Mouse (Mus musculus): ENCODE results near the gene Siah1a.

Siah1a gene

GRCm38 (mm10) chr8:86744313-86745220 is 1.2 kb downstream of the Siah1a start:
- DNase-seq (ENCODE audit: low spot score in 2 of 2) = no peak

- DNase-seq (ENCODE audit: low spot score in 2 of 2) = no peak
Measured at GRCm38 (mm10) chr8:86742605-86743345, 3.0 kb downstream of the Siah1a start.

- no peak for DNase-seq (ENCODE audit: low spot score in 2 of 2)
Measured at GRCm38 (mm10) chr8:86741627-86742026, 4.1 kb downstream of the Siah1a start.

- no peak for DNase-seq (ENCODE audit: low spot score in 2 of 2)
Measured at GRCm38 (mm10) chr8:86740899-86741298, 4.8 kb downstream of the Siah1a start.

DNA sequence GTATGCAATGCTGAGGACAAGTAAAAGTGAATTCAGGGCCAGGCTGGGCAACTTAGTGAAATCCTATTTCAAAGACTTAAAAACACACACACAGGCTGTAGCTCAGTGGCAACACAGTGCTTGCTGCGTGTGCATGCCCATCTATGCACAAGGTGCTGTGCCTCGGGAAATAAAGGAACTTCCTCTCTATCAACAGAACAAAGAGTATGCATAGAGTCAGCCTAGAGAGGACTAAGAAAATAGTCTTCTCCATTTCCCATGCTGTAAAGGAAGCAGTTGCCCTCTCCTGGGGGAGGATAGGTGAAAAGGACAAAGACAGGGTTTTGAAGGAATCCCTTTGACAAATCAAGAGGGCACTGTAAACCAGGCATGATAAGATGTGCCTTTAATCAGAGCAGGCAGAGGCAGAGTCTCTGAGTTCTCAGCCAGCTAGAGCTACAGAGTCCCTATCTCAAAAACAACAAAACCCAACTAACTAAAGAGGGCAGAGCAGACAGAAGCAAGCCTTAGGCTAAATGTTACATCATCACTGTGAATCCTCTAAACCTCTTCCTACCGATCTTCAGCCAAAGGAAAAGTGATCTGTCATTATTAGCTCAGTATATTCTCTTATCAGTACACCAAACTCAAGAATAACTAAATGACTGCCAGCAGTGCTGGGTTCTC is 10.2 kb downstream of the Siah1a start:
- DNase-seq (ENCODE audit: low spot score in 2 of 2) = no peak

DNA sequence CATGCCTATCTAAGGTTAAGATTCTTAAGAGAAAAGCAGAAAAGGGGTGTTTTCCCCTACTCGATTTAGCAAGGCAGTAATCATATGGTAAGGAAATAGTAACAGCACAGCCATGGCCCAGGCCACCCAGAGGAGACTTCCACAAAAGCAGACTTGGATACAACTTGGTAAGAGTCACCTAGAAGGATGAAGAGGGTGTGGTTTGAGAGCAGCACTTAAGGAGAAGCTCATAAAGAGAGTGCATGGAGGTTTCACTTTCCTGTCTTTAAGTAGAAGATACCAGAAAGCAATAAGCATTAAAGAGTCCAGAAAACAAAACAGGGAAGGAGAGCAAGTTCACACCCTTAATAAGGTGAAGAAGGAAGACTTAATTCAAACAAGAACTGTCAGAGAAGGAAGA is 10.8 kb downstream of the Siah1a start:
- no peak for DNase-seq (ENCODE audit: low spot score in 2 of 2)

DNA sequence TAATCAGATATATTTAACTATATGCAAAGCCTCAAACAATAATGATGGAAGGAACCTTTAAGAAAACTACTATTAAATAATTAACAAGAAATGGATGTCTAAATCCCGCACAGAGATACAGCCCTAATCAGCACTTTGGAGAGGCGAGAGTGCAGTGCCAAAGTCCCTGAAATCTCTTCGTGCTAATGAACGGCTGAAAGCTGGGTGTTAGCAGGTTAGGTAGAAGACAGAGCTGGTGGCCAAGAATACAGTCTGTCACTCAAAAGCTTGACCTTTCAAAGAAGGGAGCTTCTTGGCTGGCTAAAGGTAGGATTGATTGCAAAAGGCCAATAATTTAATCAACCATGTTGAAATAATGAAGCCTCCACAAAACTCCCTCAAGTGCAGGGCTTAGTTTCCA is 11.6 kb downstream of the Siah1a start:
- DNase-seq (ENCODE audit: low spot score in 2 of 2) = no peak

DNA sequence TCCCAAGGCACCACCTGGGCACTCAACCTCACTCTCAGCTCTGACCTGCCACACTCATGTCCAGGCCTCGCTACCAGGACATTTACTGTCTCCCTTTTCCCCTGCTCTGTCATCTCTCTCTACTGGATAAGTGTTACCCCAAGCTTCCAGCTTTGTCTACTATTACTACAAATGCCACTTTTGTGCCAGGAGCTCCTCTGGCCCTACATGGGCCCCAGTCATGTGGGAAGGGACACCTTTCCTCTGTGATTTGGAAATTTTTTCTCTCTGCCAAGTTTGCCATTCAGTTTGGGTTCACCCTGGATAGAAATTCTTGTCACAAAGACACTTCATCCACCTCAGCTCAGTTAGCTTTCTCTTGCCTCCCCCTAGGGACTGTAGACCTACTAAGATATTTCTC is 14.9 kb downstream of the Siah1a start:
- DNase-seq (ENCODE audit: low spot score in 2 of 2) = no peak

DNA sequence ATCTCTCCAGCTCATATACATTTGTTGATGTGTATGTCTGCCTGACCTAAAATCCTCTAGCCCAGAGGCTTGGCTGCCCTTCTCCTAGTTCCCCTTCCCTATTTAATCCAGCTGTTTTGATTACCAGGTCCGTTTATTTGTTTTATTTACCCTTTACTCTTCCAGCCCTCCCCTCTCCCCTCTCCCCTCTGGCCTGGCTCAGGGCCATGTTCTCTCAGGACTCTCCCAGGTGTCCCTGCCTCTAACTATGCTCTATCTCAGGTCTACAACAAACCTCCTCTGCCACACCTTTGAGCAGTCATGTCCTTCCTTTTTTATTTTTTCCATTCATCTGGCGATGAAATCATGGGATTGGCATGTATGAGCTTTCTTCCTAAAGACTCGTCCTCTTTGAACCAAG is 15.4 kb downstream of the Siah1a start:
- DNase-seq (ENCODE audit: low spot score in 2 of 2) = no peak

DNA sequence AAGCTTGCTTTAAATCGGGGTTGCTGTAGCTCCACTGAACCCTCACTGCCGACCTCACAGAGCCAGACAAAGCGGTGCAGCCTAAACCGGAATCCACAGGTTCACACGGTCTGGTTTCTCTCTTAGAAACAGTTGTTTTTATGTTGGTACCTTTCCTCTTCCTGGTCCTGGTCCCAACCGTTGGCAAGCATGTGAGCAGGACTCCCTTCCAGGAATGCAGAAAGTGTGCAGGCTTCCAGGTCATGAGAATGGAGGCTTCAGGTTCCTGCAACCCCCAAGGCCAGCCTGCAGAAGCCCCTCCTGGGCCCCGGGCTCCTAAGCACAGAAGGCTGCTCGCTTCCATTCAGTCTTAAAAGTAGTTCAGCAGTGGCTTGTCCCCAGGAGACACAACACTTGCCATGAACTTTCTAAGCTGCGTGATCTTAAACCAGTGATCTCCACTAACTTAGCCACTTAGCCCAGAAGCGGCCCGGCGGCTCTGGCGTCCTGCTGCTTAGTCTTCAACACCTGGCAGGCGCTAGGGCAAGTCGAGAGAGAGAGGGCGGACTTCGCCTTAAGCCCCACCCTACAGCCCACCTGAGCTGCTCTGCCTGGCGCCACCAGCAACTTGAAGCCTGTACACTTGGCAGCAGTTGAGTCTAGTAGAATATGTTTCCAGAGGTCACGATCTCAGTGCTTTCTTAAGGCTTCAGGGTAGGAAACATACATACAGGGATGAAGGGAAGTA is 17.3 kb downstream of the Siah1a start:
- DNase-seq (ENCODE audit: low spot score in 2 of 2) = no peak

DNA sequence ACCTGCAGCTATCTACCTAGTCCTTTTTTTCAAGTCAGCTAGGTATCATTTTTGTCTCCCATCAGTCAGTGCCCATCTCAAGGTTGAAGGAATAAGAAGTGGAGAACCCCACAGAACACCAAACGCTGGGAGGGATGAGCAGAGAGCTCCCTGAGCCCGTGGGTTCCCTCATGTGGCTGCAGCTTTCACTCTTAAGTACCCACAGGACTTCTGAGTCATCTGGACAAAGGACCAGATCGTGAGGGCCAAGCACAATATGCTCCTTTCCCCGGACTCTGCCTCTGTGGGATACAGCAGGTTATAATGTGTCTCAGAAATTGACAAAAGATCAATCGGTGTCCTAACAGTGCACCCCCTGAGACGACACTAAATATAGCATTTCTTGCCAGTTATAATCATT is 18.8 kb downstream of the Siah1a start:
- no peak for DNase-seq (ENCODE audit: low spot score in 2 of 2)

DNA sequence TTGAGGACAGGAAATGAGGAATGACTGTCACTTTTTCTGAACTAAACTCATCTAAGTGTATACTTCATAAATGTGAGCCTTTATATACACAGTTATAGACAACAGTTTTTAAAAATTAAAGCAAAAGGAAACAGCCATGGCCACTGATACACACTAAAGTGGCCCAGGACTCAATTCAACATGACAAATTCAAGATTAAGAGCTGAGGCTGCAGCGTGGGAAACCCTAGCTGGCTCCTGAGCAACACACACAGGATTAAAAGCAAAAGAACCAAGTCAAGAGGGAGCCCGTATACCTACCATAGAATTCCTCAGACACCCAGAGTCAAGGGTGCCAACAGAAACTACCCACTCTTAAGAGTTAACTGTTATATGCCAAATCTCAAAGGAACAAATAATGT is 24.2 kb downstream of the Siah1a start:
- DNase-seq (ENCODE audit: low spot score in 2 of 2) = no peak

DNA sequence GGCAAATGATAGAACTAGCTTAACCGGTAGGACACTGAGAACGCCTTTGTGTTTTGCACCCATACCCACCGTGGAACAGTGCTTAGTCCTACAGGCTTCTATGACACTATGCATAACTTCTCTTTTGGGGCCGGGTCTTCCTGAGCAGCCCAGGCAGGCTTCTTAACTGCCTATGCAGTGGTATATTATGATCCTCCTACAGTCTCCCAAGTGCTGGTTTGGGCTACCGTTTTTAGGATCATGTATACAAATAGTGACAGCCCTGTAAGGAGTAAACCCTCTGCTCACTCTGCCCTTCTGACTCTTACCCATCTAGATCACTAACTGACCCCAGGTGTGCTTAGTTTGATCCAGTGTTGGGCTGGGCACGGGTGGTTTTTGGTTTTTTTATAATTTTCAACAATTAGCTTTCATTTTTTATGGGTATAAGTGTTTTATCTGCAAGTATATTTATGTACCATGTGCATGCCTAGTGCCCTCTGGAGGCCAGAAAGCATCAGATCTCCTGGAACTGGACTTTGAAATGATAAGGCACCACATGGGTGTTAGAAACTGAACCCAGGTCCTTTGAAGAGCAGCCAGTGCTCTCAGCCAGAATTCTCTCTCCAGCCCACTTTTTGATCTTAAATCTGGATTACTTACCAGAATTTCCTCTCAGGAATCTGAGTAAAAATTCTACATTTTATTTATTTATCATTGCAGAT is 24.8 kb downstream of the Siah1a start:
- DNase-seq (ENCODE audit: low spot score in 2 of 2) = no peak

- DNase-seq (ENCODE audit: low spot score in 2 of 2) = no peak
Measured at GRCm38 (mm10) chr8:86719368-86719767, 26.4 kb downstream of the Siah1a start.

DNA sequence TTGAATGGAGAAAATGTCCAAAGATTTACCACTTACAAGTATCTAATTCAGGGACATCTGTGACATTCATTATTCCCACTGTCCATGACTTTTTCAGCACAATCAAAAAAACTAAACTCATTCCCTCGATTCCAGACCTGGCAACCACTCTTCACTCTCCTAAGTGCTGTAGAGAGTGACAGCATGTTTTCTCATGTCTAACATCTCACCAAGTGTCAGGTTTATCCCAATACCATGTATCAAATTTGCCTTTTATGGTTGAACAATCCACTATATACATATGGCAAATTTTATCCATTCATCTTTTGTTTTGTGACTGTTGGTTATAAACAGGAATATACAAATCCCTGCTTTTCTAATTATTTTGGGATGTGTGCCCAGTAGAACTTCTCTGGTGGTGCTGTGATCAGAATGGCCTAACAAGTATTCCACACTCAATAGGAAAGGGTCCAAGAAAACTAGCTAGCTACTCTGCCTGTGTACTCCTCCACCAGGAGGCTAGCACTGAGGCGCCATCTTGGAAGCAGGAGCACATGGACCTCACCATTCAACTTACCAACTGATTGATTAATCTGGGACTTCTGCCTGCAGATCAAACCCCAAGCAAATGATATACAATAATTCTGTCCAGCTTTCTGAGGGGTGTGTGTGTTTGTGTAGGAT is 27.3 kb downstream of the Siah1a start:
- no peak for DNase-seq (ENCODE audit: low spot score in 2 of 2)

DNA sequence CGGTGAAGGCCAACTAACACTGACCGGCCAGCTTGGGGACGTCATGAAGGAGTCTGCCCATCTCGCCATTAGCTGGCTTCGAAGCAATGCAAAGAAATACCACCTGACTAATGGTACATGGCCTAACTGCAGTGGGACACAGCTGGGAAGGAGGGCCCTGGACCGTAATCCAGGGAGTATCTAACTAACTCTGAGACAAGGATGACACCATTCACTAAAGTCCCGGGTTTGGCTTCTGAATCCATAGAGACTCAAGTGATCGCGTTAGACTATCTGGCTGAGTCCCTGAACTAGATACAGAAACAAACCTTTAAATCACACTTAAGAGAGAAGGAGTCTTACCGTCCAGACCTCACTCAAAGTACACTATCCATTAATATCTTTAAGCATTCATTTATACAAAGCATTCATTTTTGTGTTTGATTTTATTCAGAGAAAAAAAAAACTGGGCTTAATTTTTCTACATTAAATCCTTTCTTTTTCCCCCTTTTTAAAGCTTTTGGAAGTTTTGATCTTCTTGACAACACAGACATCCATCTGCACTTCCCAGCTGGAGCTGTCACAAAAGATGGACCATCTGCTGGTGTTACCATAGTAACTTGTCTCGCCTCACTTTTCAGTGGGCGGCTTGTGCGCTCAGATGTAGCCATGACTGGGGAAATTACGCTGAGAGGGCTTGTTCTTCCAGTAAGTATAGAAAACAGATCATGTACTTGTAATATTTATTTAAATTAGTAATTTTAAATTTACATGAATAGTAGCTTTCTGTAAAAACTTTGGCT is 32.1 kb downstream of the Siah1a start:
- DNase-seq (ENCODE audit: low spot score in 2 of 2) = no peak

DNA sequence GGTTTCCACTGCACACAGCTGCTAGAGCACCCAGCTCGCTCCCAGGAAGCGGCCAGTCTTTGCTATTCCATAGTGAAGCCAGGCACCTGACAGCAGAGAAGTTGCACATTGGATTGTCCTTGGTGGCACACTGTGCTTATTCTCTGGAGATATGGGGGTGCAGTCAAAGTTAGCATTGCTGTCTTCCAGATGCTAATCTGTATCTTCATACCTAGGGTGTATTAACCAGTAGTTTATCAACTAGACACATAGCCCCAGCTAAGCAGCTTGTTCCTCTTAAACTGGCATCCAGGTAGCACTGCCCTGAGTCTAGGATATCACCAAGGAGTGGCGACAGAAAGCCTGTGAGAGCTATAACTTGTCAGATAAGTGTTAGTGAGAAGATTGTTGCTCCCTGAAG is 33.1 kb downstream of the Siah1a start:
- DNase-seq (ENCODE audit: low spot score in 2 of 2) = no peak

DNA sequence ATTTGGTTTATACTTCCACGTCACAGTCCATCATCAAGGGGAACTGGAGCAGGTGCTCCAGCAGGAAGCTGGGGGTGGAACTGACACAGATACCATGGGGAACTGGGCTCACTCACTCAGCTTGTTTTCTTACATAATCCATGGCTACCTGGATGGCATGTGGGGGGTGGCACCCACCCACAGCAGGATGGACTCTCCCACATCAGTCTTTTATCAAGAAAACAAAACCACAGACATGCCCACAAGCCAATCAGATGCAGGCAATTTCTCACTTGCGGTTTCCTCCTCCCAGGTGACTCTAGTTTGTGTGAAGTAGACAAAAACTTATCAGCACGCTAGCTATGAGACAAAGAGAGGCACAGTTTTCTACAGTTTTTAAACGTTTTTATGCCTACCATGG is 37.9 kb downstream of the Siah1a start:
- DNase-seq (ENCODE audit: low spot score in 2 of 2) = peak; percentile 62 to 65

GRCm38 (mm10) chr8:86706756-86707155 is 39.0 kb downstream of the Siah1a start:
- DNase-seq (ENCODE audit: low spot score in 2 of 2) = no peak

DNA sequence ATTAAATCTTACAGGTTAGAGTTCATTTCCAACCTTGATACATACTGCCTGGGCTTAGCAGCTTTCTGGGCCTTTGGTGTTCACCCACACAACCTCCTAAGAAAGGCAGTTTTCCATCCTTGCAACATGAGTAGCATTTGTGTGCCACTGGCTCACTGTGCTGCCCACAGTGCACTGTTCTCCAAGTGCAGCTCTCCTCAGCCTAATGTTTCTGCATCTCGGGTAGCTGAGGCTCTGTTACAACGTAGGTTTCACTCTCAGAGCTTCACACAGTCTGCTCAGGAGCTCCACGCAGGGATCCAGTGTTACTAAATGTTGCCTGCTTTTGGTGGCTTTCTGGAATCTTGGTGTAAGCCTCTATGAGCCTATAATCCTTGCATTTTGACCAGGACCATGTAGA is 40.4 kb downstream of the Siah1a start:
- no peak for DNase-seq (ENCODE audit: low spot score in 2 of 2)
